Mouse (Mus musculus) brain, embryonic 14.5 days (tissue): ENCODE results near the gene Hoxc11.

Experiments used
- CTCF ChIP-seq: fragments of 200-500 bp; IDR thresholded peaks from 2 replicates; pipeline ENCODE4 v1.5.1; 2012; ENCODE audit warnings: inconsistent platforms, mild to moderate bottlenecking, moderate library complexity, borderline replicate concordance; ENCODE audit not compliant: insufficient read depth, insufficient read length; ENCODE audit errors: extremely low read depth
- POLR2A ChIP-seq: fragments of 200-500 bp; IDR thresholded peaks from 2 replicates; pipeline ENCODE4 v1.6.1; 2012; ENCODE audit warnings: mild to moderate bottlenecking, inconsistent platforms, borderline replicate concordance; ENCODE audit not compliant: poor library complexity, insufficient read depth, insufficient read length, severe bottlenecking; ENCODE audit errors: extremely low read depth

DNA sequence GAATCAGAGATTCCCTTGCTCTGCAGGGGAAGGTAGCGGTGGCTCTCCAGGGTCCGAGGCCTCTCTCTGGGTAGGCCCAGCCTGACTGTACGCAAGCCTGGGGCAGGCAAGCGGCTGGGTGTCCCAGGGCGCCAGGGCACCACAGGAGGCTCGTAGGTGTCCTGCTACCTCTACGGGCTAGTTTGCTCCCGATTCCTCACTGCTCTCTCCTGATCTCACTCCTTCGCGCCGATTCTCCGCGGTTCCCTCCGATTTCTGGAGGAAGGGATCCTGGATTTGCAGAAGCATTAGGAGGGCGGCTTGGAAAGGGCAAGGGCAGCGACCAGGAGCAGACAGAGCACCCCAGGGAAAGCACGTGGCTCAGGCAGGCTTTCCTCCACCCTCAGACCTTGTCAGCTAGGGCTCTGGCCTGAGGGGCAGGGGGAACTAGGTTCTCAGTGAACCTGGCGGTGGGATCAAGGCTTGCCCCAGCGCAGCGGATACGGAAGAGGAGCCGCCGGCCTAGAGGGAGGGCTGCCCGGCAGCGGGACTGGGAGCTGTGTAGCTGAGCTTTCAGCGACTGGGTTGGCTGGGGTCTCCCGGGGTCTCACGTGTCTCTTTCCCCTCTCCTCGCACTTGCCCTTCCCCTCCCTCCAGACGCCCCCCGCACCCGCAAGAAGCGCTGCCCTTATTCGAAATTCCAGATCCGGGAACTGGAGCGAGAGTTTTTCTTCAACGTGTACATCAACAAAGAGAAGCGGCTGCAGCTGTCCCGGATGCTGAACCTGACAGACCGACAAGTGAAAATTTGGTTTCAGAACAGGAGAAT is 1.8 kb downstream of the Hoxc11 start:
- TF ChIP-seq CTCF = no peak
- TF ChIP-seq POLR2A = no peak
